In genomic region chr14:21761560-21761959, GRCm38 (mm10) we compare ENCODE assay signal across 33 mouse cellular contexts. TPM values are rescaled to one million over a fixed set of nuclear protein-coding genes. Genes with fewer than 3 reads are reported as not detected.
"Had no signal": no experiment of that assay in that cellular context is flagged by ENCODE, and none has a peak within 500 bp of the region (broad histone marks: within the 10 kb centered on the region; RNA-seq: fewer than 3 reads in every experiment).

No protein-coding gene starts in this region.

- DNase-seq: gastrocnemius, adult 2 months; gastrocnemius, postnatal 10 days; gastrocnemius, postnatal 25 days; heart, adult 2 months; heart, postnatal 4 days; kidney, adult 18-20 months; kidney, adult 8-10 months; kidney, postnatal 10 days; kidney, postnatal 25 days; kidney, postnatal 4 days; layer of hippocampus, adult 9-11 months; liver; liver, embryonic 13.5 days; liver, postnatal 0 days had no signal

RNA-seq across cellular contexts. Expression of gene Dusp13, which starts 10.6 kb away (rescaled TPM):
- total RNA-seq: granulocyte monocyte progenitor cell, adult 5-6 weeks; heart, postnatal 4 days; left cerebral cortex, adult 2 months; left cerebral cortex, postnatal 36 days had no signal
- polyA plus RNA-seq: heart, embryonic 11.5 days; heart, embryonic 13.5 days; heart, embryonic 15.5 days; heart, postnatal 0 days; hindbrain, embryonic 10.5 days; hindbrain, embryonic 16.5 days; inflammation-experienced regulatory T-cells, adult 6 months; intestine, embryonic 15.5 days; kidney, embryonic 14.5 days; limb, embryonic 10.5 days; limb, embryonic 12.5 days; liver, embryonic 11.5 days; liver, embryonic 13.5 days; liver, postnatal 0 days had no signal

RNA-seq across cellular contexts. Expression of gene Dupd1, which starts 47.2 kb away (rescaled TPM):
- total RNA-seq: granulocyte monocyte progenitor cell, adult 5-6 weeks; heart, adult 2 months; heart, postnatal 25 days; left cerebral cortex, adult 2 months; left cerebral cortex, postnatal 14 days had no signal
- polyA plus RNA-seq: heart, embryonic 11.5 days; hindbrain, embryonic 14.5 days; hindbrain, embryonic 16.5 days; inflammation-experienced regulatory T-cells, adult 6 months; intestine, embryonic 15.5 days; intestine, postnatal 0 days; kidney, embryonic 14.5 days; liver, embryonic 13.5 days; liver, postnatal 0 days had no signal
